Mouse (Mus musculus): ENCODE measurements around the gene Ung. TPM values are rescaled to one million over a fixed set of nuclear protein-coding genes. Genes with fewer than 3 reads are reported as not detected.

Gene Ung
- total RNA-seq, 2 experiments from 2014 or later: 9.7 to 13.2 TPM

DNA sequence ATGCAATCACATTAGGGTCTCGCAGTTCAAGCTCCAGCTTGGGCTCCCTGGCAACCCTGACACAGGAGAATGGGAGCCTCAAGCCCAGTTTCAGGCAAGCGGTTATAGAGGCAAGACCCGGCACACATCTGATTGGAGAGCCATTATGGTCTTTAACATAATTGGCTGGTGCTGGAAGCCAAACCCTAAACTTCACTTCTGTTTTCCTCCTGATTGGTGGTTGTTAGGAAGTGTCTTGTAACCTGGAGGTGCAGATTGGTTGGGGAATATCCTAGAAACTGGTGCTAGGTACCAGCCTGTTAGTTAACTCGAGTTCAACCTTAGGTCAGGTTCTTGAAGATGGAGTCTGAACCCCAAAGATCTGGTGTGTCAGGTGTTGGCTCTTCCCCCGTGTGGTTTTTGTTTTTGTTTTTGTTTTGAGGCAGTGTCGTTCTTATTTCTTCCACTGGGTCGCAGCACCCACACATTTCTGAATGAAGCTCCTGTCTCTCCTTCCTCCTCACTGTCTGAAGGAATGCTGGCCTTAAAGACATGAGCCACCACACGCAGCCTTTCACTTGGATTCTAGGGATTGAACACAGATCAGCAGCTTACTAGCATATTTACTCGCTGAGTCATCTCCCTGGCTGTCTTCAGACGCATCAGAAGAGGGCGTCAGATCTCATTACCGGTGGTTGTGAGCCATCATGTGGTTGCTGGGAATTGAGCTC, 32.1 kb downstream of the Ung start:
- DNase-seq: no peak
- intact Hi-C loops (cut with DNase I): no loop called here

- intact Hi-C loops (cut with DNase I): no loop called here
- no peak for DNase-seq
Measured at GRCm38 (mm10) chr5:114163117-114163696, 33.0 kb downstream of the Ung start.

- DNase-seq: no peak
- intact Hi-C loops (cut with DNase I): no loop called here
Measured at GRCm38 (mm10) chr5:114170345-114170744, 40.2 kb downstream of the Ung start.

- intact Hi-C loops (cut with DNase I): no loop called here
- no peak for DNase-seq
Measured at GRCm38 (mm10) chr5:114172936-114173335, 42.8 kb downstream of the Ung start.

- intact Hi-C loops (cut with DNase I): no loop called here
Measured at GRCm38 (mm10) chr5:114173458-114173857, 43.3 kb downstream of the Ung start.

GRCm38 (mm10) chr5:114173877-114174581, 43.8 kb downstream of the Ung start:
- intact Hi-C loops (cut with DNase I): no loop called here

More at GRCm38 (mm10) chr5:114173458-114173857, 43.3 kb downstream of the Ung start:
- DNase-seq: no peak

DNA sequence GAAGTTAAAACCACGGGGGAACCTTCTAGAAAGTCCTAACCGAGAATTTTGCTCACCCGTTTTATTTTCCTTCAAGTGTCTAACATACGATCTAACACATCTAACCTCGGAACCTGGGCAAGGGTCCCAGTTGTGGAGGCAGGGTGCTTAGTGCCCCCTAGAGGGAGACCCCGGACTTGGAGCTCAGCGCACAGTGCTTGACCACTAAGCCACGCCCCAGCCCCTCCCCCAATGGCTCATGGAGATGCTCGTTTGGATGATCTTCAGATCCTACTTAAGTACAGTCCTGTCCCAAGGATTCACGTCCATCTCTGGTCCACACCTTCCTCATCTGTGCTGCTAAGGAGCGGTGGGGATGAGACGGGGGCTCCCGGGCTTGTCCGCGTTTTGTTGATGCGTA, 44.5 kb downstream of the Ung start:
- intact Hi-C loops (cut with DNase I): no loop called here
- DNase-seq: peak in 1 of 2 experiments; percentile 46

More at GRCm38 (mm10) chr5:114173877-114174581, 43.8 kb downstream of the Ung start:
- no peak for DNase-seq

DNA sequence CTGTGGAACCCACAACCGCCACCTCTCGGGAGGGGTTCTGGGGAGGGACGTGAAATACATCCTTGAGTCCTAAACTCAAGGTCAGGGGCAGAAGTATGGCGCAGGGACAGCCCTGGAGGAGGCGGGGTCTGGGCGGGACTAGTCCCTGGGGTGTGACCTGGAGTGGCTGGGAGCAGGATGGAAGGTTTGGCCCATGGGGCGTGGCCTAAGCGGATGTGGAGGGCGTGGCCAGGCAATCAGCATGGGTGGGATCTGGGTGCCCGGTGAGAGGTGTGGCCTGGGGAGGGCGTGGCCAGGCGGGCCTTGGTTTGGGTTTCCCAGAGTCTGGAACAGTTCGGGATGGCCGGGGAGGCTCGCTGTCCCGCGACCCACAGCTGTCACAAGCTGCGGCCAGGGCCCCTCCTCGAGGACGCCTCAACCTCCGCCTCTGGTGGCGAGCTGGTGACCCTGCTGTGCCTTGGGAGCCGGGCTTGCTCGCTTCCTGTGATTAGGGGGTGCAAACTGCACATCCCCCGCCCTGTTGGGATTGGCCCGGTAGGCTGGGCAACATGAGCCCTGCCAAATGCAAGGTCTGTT, 45.5 kb downstream of the Ung start:
- DNase-seq: peak; percentile 93 to 98
- intact Hi-C loops (cut with DNase I): no loop called here

DNA sequence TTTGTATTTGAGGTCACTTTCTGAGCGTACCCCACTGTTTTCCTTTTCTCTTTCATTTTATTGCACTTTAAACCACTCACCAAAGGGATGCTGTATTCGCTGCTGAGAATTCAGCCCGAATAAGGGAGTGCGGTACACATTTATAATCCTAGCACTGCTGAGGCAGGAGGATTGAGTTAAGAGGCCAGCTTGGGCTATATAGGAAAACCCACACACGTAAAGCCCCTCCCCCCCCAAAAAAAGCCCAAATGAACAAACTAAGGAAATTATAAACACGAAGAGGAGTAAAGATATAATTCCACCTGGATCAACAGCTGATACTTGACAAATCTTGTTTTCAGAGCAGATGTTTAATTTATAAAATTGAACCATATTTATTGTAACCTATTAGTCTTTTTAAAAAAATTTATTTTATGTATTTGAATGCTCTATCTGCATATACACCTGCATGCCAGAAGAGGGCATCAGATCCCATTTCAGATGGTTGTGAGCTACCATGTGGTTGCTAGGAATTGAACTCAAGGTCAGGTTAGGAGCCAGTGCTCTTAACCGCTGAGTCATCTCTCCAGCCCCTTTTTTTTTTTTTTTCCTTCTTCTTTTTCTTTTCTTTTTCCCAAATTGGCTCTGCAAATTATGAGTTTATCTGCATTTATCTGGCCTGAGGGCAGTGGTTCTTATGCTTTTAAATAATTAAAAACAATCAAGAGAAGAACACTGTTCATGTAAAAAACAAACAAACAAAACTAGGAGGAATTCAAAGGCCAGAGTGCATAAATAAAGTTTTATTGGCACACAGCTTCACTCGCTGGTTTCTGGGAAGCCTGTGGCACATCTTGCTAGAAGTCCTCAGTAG, 46.6 kb downstream of the Ung start:
- intact Hi-C loops (cut with DNase I): no loop called here

DNA sequence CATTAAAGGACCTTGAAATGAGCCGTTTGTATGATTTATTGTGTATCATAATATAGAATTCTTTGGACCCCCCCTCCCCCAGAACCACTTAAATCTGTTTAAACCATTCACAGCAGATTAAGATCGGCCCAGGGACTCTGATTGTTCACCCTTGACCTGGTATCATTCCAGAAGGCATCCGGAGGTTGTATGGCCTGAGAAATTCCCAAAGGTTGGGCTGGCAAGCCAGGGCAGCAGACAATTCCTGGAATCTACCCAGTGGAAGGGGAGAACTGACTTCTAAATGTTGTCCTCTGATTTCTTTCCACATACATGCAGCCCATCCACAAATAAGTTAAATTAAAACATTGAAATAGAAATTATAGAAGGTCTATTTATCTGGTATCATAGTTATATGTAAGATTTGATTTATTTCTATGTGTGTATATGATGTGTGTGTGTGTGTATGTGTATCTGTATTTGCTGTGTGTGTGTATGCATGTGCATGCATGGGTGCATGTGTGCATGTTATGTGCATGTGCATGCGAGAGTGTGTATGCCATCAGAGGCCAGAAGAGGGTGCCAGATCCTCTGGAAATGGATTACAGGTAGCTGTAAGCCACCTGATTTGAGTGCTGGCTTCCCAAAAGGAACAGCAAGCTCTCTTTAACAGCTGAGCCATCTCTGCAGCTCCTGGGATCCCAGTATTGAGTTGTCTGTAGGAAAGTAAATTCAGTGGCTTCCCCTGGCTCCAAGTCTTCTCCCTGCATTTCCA, 48.0 kb downstream of the Ung start:
- intact Hi-C loops (cut with DNase I): loop anchor here (2.0 kb wide), 1 partner anchor 45 kb away; no protein-coding TSS in a partner anchor
- no peak for DNase-seq

More for the DNA sequence above, 46.6 kb downstream of the Ung start:
- no peak for DNase-seq

- DNase-seq: peak; percentile 52 to 71
- intact Hi-C loops (cut with DNase I): loop anchor here (2.0 kb wide), 1 partner anchor 47 kb away; no protein-coding TSS in a partner anchor
Measured at GRCm38 (mm10) chr5:114179541-114179940, 49.4 kb downstream of the Ung start.

DNA sequence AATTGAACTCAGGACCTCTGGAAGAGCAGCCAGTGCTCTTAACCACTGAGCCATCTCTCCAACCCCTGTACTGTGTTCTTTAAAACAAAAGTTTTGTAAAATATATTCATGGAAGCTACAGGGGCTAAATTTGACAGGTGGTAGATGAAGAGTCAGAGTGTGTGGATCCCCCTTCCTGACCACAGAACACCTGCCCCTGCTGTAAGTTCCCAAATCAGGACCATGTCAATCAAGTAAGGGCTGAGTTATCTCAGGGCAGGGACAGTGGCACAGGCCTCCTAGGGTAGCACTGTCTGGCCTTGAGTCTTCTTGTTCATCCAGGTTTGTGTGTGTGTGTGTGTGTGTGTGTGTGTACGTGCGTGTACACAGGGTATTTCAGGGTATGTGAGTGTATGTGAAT, 53.3 kb downstream of the Ung start:
- DNase-seq: no peak
- intact Hi-C loops (cut with DNase I): no loop called here

DNA sequence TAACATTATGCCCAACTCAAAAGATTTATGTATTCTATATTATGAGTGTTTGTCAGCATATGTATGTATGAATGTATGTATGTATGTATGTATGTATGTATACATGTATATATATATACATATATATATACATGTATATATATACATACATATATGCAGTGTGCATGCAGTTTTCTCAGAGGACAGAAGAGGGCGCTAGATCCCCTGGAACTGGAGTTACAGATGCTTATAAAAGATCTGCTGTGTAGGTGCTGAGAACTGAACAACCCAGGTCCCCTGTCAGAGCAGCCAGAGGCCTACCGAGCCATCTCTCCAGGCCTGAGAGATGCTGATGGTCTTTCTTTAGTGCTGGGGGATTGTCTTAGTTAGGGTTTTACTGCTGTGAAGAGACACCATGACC, 56.9 kb downstream of the Ung start:
- intact Hi-C loops (cut with DNase I): no loop called here
- no peak for DNase-seq

Other genes starting within 250 kb of the Ung start
- 10 to 100 TPM; 10.6 to 14.4 TPM for gene Coro1c, start 221.6 kb upstream of the Ung start, total RNA-seq (2021)
- gene Ssh1, start 136.5 kb upstream of the Ung start, total RNA-seq (2021): 1 to 10 TPM; 5.1 to 7.5 TPM
- gene Dao, start 126.7 kb upstream of the Ung start, total RNA-seq (2021): not detected
- gene Usp30, start 64.9 kb upstream of the Ung start, total RNA-seq (2021): 1 to 10 TPM; 7.3 to 9.2 TPM
- gene Svop, start 38.8 kb upstream of the Ung start, total RNA-seq (2021): not detected
- under 1 TPM; 0.59 to 0.69 TPM for gene Alkbh2, start 2.2 kb upstream of the Ung start, total RNA-seq (2021)
- 100 to 1,000 TPM; 138 to 166 TPM for gene Acacb, start 16.1 kb downstream of the Ung start, total RNA-seq (2021)
- not detected for gene Foxn4, start 143.4 kb downstream of the Ung start, total RNA-seq (2021)
- under 1 TPM in 1 of 2 experiments, not detected in 1; 0.35 TPM for gene Myo1h, start 158.8 kb downstream of the Ung start, total RNA-seq (2021)